Comparison of ENCODE assay signal across 35 mouse cellular contexts in the genomic region with DNA sequence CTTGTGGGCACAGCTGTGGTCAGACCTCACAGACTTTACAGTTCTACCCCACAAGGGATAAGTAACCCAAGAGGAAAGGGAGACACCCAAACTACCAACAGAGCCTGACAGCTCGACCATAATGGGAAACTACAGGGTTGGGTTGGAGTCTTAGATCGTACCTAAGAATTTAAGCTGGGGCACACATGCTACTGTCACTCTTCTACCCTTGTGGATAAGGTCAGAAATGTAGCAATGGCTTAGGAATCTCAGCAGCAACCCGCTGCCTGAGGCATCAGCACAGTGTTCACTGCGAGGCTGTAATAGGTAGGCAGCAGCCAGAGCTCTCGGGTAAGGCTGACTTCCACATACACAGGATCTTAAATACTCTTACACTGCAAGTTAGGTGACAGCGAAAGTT. TPM values are rescaled to one million over a fixed set of nuclear protein-coding genes. Genes with fewer than 3 reads are reported as not detected.
"Had no signal": no experiment of that assay in that cellular context is flagged by ENCODE, and none has a peak within 500 bp of the region (broad histone marks: within the 10 kb centered on the region; RNA-seq: fewer than 3 reads in every experiment).

No protein-coding gene starts in this region.

- ATAC-seq: hindbrain, embryonic 16.5 days; inflammation-experienced regulatory T-cells, adult 6 months; intestine, embryonic 15.5 days; intestine, postnatal 0 days had no signal

- H3K27me3 ChIP-seq: hindbrain, embryonic 12.5 days; intestine, embryonic 15.5 days; limb, embryonic 12.5 days; liver, embryonic 13.5 days had no signal

- H3K27ac ChIP-seq: gastrocnemius, adult 2 months; heart, adult 2 months; heart, embryonic 13.5 days; heart, embryonic 15.5 days; hindbrain, embryonic 10.5 days; hindbrain, embryonic 12.5 days; hindbrain, embryonic 14.5 days; intestine, embryonic 15.5 days; left cerebral cortex, adult 2 months; limb, embryonic 10.5 days; limb, embryonic 12.5 days; liver, embryonic 13.5 days had no signal

- H3K4me2 ChIP-seq: heart, embryonic 11.5 days; heart, embryonic 13.5 days; heart, embryonic 15.5 days; hindbrain, embryonic 12.5 days; hindbrain, embryonic 14.5 days; intestine, embryonic 15.5 days; limb, embryonic 12.5 days; liver, embryonic 11.5 days; liver, embryonic 13.5 days had no signal

- H3K4me1 ChIP-seq: heart, embryonic 13.5 days; heart, embryonic 15.5 days; hindbrain, embryonic 10.5 days; hindbrain, embryonic 12.5 days; intestine, embryonic 15.5 days; limb, embryonic 12.5 days had no signal

- H3K9ac ChIP-seq: heart, embryonic 13.5 days; heart, embryonic 15.5 days; hindbrain, embryonic 12.5 days; hindbrain, embryonic 14.5 days; intestine, embryonic 15.5 days; limb, embryonic 12.5 days; liver, embryonic 13.5 days had no signal

- H3K4me3 ChIP-seq: gastrocnemius, adult 2 months; heart, adult 2 months; heart, embryonic 13.5 days; heart, embryonic 15.5 days; hindbrain, embryonic 10.5 days; hindbrain, embryonic 12.5 days; intestine, embryonic 15.5 days; layer of hippocampus, adult 2 months; left cerebral cortex, adult 2 months; limb, embryonic 10.5 days; limb, embryonic 12.5 days; liver, embryonic 13.5 days had no signal

- H3K9me3 ChIP-seq: heart, embryonic 13.5 days; heart, embryonic 15.5 days; hindbrain, embryonic 10.5 days; hindbrain, embryonic 12.5 days; intestine, embryonic 15.5 days; limb, embryonic 10.5 days; limb, embryonic 12.5 days; liver, embryonic 13.5 days had no signal

- DNase-seq: gastrocnemius, adult 2 months; gastrocnemius, postnatal 10 days; gastrocnemius, postnatal 25 days; heart, adult 2 months; heart, postnatal 14 days; heart, postnatal 4 days; kidney, adult 18-20 months; kidney, adult 8-10 months; kidney, postnatal 10 days; kidney, postnatal 25 days; kidney, postnatal 4 days; liver; liver, embryonic 13.5 days had no signal

RNA-seq across cellular contexts. Expression of gene 6430531B16Rik, which starts 15.0 kb away (rescaled TPM):
- total RNA-seq: gastrocnemius, adult 2 months; gastrocnemius, postnatal 10 days; gastrocnemius, postnatal 25 days; gastrocnemius, postnatal 4 days; heart, adult 2 months; heart, postnatal 14 days; heart, postnatal 4 days had no signal
- polyA plus RNA-seq: heart, embryonic 15.5 days; liver, embryonic 11.5 days; liver, embryonic 13.5 days had no signal

RNA-seq across cellular contexts. Expression of gene Utf1, which starts 49.9 kb away (rescaled TPM):
- total RNA-seq: gastrocnemius, adult 2 months; gastrocnemius, postnatal 10 days; gastrocnemius, postnatal 25 days; gastrocnemius, postnatal 4 days; granulocyte monocyte progenitor cell, adult 5-6 weeks; heart, adult 2 months; heart, postnatal 14 days; heart, postnatal 4 days; layer of hippocampus, adult 2 months; layer of hippocampus, postnatal 10 days; layer of hippocampus, postnatal 25 days; left cerebral cortex, adult 2 months; left cerebral cortex, postnatal 14 days; left cerebral cortex, postnatal 36 days had no signal
- polyA plus RNA-seq: heart, adult 2 months; heart, embryonic 11.5 days; heart, embryonic 13.5 days; heart, embryonic 15.5 days; heart, postnatal 0 days; hindbrain, embryonic 10.5 days; hindbrain, embryonic 12.5 days; hindbrain, embryonic 14.5 days; hindbrain, embryonic 16.5 days; intestine, embryonic 15.5 days; intestine, postnatal 0 days; liver, embryonic 11.5 days; liver, embryonic 13.5 days had no signal
